Mouse (Mus musculus): ENCODE data around the gene Gpx3. TPM values are rescaled to one million over a fixed set of nuclear protein-coding genes. Genes with fewer than 3 reads are reported as not detected.

The Gpx3 gene
- total and polyA plus RNA-seq, 2 experiments = 2.0 to 2.7 TPM

DNA sequence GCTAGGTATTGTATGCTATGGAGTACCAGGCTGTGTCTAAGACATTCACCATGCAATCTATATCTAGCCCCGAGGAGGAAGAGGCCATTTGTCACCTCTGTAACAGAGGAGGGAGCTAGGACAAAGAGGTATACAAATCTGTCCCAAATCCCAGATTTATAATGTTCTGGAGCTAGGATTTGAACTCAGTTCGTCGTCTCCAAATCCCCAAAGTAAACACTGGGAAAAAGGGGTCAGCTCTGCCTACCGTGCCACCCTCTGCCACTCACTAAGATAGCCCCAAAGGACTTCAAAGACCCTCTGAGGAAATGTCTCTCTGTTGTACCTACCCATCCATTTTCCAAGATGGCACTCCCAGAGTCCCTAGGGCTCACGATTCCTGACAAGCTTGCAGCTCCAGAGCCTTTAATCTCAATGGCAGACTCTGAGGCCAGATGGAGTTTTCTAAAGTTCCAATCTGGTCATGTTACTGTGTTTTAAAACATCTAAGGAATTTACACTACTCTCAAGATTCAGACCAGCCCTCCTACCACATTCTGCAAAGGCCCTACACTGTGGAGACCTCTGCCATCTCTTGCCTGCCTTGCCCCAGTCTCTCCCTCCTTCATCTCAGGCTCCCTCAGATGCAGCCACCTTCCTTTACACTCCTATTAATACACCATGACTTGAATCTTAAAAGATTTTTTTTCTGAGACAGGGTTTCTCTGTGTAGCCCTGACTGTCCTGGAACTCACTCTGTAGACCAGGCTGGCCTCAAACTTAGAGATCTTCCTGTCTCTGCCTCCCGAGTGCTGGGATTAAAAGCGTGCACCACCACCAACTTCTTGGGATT lies 9.6 kb downstream of the Gpx3 start:
- WGBS = 95% methylated on average over 7 of the region's 7 CpGs
- Histone ChIP-seq H3K36me3 (ENCODE audit: control insufficient read depth, insufficient read depth, low read length) (peaks cover 6% of the 10 kb centered on the region; the same call in 1 of the 2 replicates), H3K4me3 (ENCODE audit: insufficient read depth, low read depth, low read length) (no peak overlapping the region), H3K27me3 (ENCODE audit: control insufficient read depth, insufficient read depth, low read length) (no peaks in the 10 kb centered on the region), H3K79me2 (ENCODE audit: control insufficient read depth, insufficient read depth, low read length) (no peaks in the 10 kb centered on the region), H3K4me1 (ENCODE audit: control insufficient read depth, insufficient read depth, low read length) (no peaks in the 10 kb centered on the region), H3K9ac (ENCODE audit: low read depth, low read length) (no peak overlapping the region), H3K27ac (replicated peaks; ENCODE audit: insufficient read depth, low read depth, low read length) (no peak overlapping the region)
- DNase-seq (ENCODE audit: extremely low read depth, low read depth, low spot score) = no peak
- TF ChIP-seq POLR2A (IDR thresholded peaks at IDR 0.05; ENCODE audit: extremely low read depth, insufficient read depth, low read length) (no peak), CTCF (IDR thresholded peaks at IDR 0.05; ENCODE audit: low read depth, low read length) (no peak)

DNA sequence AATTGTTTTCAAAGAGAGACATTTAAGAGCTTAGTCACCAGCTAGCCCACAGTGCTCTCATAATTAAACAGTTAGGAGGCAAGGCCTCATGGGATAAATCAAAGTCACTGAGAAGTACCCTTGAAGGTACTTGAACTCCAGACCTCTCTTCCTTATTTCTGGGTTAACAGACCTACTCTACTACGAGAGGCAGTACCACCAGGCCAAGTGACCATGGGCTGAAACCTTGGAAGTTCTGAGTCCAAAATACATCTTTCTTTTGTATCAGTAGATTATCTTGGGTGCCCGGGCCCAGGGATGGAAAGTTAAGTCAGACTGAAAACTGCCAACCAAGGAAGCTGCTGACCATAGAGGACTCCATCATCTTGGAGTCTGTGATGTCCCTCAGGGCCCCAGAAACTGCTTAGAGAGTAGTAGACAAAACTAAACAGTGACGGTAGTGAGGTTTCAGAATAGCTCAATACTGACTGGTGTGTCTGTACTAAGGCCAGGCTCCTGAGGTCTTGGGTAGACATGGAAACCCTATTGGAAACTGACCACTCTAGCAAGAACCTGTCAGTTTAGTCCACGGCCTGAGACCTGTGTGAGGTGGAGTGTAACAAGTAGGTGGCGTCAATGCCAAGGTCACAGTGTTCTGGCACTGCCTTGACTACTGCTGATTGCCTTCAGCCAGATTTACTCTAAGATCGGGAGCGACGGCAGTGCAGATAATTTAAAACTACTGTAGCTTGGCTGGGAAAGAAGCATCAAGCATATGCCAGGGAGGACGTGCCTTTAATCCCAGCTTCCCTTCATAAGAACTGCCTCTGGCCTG lies 10.5 kb downstream of the Gpx3 start:
- H3K36me3 ChIP-seq (ENCODE audit: control insufficient read depth, insufficient read depth, low read length) = peaks cover 9% of the 10 kb centered on the region

DNA sequence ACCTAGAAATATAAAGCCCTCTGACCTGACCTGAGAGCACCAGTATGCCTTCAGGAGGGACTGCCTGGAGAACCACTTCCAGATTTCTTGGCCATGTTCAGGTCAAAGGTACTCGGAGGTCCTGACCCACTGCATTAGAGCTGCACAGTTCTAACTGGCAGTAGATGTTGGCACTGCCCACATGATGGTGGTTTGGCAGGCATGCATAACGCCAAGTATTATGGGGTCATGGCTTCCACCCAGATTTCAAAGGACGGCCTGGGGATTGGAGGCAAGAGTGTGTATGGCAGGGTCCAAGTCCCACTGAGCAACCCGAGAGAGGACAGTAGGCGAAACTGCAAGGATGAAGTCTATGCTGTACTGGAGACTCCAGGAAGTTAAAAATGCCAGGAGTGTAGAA lies 11.6 kb downstream of the Gpx3 start:
- WGBS = 54% methylated on average over 5 of the region's 5 CpGs
- TF ChIP-seq POLR2A (IDR thresholded peaks at IDR 0.05; ENCODE audit: extremely low read depth, insufficient read depth, low read length) (no peak), CTCF (IDR thresholded peaks at IDR 0.05; ENCODE audit: low read depth, low read length) (no peak)
- DNase-seq (ENCODE audit: extremely low read depth, low read depth, low spot score) = peak; percentile 70
- no peak overlapping the region for H3K9ac ChIP-seq (ENCODE audit: low read depth, low read length)
- no peaks in the 10 kb centered on the region for H3K79me2 ChIP-seq (ENCODE audit: control insufficient read depth, insufficient read depth, low read length)
- no peak overlapping the region for H3K4me3 ChIP-seq (ENCODE audit: insufficient read depth, low read depth, low read length)
- no peaks in the 10 kb centered on the region for H3K27me3 ChIP-seq (ENCODE audit: control insufficient read depth, insufficient read depth, low read length)
- H3K36me3 ChIP-seq (ENCODE audit: control insufficient read depth, insufficient read depth, low read length) = peaks cover 16% of the 10 kb centered on the region
- no peaks in the 10 kb centered on the region for H3K4me1 ChIP-seq (ENCODE audit: control insufficient read depth, insufficient read depth, low read length)
- H3K27ac ChIP-seq (replicated peaks; ENCODE audit: insufficient read depth, low read depth, low read length) = no peak overlapping the region

More for the DNA sequence above, 10.5 kb downstream of the Gpx3 start:
- Histone ChIP-seq H3K79me2 (ENCODE audit: control insufficient read depth, insufficient read depth, low read length) (no peaks in the 10 kb centered on the region), H3K4me3 (ENCODE audit: insufficient read depth, low read depth, low read length) (no peak overlapping the region), H3K27ac (replicated peaks; ENCODE audit: insufficient read depth, low read depth, low read length) (no peak overlapping the region), H3K4me1 (ENCODE audit: control insufficient read depth, insufficient read depth, low read length) (no peaks in the 10 kb centered on the region), H3K27me3 (ENCODE audit: control insufficient read depth, insufficient read depth, low read length) (no peaks in the 10 kb centered on the region), H3K9ac (ENCODE audit: low read depth, low read length) (no peak overlapping the region)
- TF ChIP-seq CTCF (IDR thresholded peaks at IDR 0.05; ENCODE audit: low read depth, low read length) (no peak), POLR2A (IDR thresholded peaks at IDR 0.05; ENCODE audit: extremely low read depth, insufficient read depth, low read length) (no peak)
- WGBS = 90% methylated on average over 9 of the region's 9 CpGs
- peak; percentile 21 for DNase-seq (ENCODE audit: extremely low read depth, low read depth, low spot score)

DNA sequence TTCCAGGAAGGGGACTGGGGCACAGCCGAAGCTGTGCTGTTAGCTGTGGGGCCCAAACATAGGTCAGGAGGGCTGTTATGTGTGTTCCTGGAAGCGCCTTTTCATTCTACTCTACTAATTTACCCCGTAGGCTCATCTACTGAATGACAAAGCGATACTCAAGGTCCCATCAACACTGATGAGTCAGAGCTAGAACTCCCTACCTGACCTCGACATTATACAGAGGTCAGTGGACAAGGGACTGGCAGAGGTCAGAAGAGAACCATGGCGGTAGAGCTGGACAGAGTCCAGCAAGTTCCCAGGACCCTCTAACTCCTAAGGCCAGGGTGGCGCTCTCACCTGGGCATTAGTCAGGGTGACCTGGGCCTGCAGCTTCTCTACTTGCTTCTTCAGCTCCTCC lies 15.2 kb downstream of the Gpx3 start:
- Histone ChIP-seq H3K4me1 (ENCODE audit: control insufficient read depth, insufficient read depth, low read length) (no peaks in the 10 kb centered on the region), H3K27me3 (ENCODE audit: control insufficient read depth, insufficient read depth, low read length) (no peaks in the 10 kb centered on the region), H3K79me2 (ENCODE audit: control insufficient read depth, insufficient read depth, low read length) (no peaks in the 10 kb centered on the region), H3K27ac (replicated peaks; ENCODE audit: insufficient read depth, low read depth, low read length) (no peak overlapping the region), H3K36me3 (ENCODE audit: control insufficient read depth, insufficient read depth, low read length) (peaks cover 27% of the 10 kb centered on the region), H3K9ac (ENCODE audit: low read depth, low read length) (no peak overlapping the region), H3K4me3 (ENCODE audit: insufficient read depth, low read depth, low read length) (no peak overlapping the region)
- 95% methylated on average over 7 of the region's 7 CpGs for WGBS
- no peak for DNase-seq (ENCODE audit: extremely low read depth, low read depth, low spot score)
- TF ChIP-seq POLR2A (IDR thresholded peaks at IDR 0.05; ENCODE audit: extremely low read depth, insufficient read depth, low read length) (no peak), CTCF (IDR thresholded peaks at IDR 0.05; ENCODE audit: low read depth, low read length) (no peak)

DNA sequence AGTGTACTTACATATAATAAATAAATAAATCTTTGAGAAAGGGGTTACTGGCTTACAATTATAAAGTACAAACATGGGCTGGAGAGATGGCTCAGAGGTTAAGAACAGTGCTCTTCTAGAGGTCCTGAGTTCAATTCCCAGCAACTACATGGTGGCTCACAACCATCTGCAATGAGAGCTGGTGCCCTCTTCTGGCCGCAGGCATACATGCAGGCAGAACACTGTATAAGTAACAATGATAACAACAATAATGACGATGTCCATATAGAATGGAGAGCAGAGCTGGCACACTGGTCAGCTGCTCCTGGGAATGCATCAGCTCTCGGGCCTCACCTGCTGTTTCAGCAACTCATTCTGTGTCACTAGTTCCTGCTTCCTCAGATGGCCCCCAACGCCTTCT lies 16.0 kb downstream of the Gpx3 start:
- H3K9ac ChIP-seq (ENCODE audit: low read depth, low read length) = no peak overlapping the region
- no peaks in the 10 kb centered on the region for H3K4me1 ChIP-seq (ENCODE audit: control insufficient read depth, insufficient read depth, low read length)
- TF ChIP-seq CTCF (IDR thresholded peaks at IDR 0.05; ENCODE audit: low read depth, low read length) = peak; percentile 48
- no peak for TF ChIP-seq POLR2A (IDR thresholded peaks at IDR 0.05; ENCODE audit: extremely low read depth, insufficient read depth, low read length)
- H3K27ac ChIP-seq (replicated peaks; ENCODE audit: insufficient read depth, low read depth, low read length) = no peak overlapping the region
- 96% methylated on average over 4 of the region's 4 CpGs for WGBS
- no peaks in the 10 kb centered on the region for H3K79me2 ChIP-seq (ENCODE audit: control insufficient read depth, insufficient read depth, low read length)
- DNase-seq (ENCODE audit: extremely low read depth, low read depth, low spot score) = no peak
- H3K4me3 ChIP-seq (ENCODE audit: insufficient read depth, low read depth, low read length) = no peak overlapping the region
- H3K27me3 ChIP-seq (ENCODE audit: control insufficient read depth, insufficient read depth, low read length) = no peaks in the 10 kb centered on the region
- H3K36me3 ChIP-seq (ENCODE audit: control insufficient read depth, insufficient read depth, low read length) = peaks cover 29% of the 10 kb centered on the region
